Mouse (Mus musculus): ENCODE results near the gene Slc25a54.

The Slc25a54 gene

DNA sequence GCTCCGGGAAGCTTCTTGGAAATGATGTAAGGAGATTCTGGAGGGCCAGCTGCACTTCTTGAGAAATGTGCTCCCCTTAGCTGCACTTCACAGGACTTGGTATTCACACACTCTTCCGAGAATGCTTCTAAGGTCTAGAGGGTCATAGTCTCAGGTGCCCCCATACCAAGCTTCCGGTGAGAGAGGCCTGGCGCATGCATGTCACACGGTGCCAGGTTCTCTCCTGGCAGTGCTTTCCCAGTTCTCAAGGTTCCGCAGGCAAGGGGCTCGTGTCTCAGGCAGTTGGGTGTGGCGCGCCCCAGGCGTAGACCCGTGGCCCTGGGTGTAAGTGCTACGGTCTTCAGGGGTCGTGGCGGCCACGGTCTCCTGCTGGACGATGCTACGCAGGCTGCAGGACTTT lies at the start of gene Slc25a54:
TSS of gene Slc25a54 (plus strand) at position 301 of the 400 bp plus-strand sequence.
- no peak for ATAC-seq (ENCODE audit: insufficient number of reproducible peaks, low FRiP score, low TSS enrichment)

GRCm38 (mm10) chr3:109030817-109031216 lies 49.5 kb upstream of the Slc25a54 start:
- no peak for ATAC-seq (ENCODE audit: insufficient number of reproducible peaks, low FRiP score, low TSS enrichment)

DNA sequence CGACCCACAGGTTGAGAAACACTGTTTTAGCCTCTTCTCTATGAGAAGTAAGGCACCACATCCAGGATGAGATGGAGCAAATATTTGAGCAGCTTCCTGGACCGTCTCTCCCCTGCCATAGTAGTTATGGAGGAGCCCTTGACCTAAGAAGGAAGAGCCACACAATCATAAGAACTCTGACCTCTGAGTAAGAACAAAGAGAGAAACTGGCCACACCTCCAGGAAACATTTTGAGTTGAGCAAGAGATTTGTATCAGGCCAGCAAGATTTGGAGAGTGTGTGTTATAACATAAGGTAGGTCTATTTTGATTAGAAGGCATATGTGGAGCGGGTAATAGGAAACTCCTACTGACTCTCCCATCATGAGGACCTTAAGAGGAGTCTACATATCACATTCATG lies 48.6 kb upstream of the Slc25a54 start:
- ATAC-seq (ENCODE audit: insufficient number of reproducible peaks, low FRiP score, low TSS enrichment), result no peak

- ATAC-seq (ENCODE audit: insufficient number of reproducible peaks, low FRiP score, low TSS enrichment), result no peak
These were observed 48.0 kb upstream of the Slc25a54 start for GRCm38 (mm10) chr3:109032306-109032705.

DNA sequence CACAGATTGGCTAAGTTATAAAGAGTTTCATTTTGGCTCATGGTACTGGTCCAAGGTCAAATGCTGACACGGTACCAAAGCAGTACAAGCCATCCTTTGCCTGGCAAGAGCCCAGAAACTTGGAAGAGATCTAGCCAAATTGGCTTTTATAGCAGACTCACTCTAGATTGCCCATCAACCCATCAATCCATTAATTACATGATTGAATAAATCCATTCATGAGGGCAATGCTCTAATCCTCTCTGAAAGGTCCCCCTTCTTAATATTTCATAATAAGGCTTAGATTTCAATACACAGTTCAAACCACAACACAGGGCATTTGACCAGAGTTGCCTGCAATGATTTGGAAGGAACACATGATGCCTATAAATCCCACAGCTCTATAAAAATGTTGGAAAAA lies 45.9 kb upstream of the Slc25a54 start:
- no peak for ATAC-seq (ENCODE audit: insufficient number of reproducible peaks, low FRiP score, low TSS enrichment)

GRCm38 (mm10) chr3:109040908-109041307 lies 39.4 kb upstream of the Slc25a54 start:
- no peak for ATAC-seq (ENCODE audit: insufficient number of reproducible peaks, low FRiP score, low TSS enrichment)

DNA sequence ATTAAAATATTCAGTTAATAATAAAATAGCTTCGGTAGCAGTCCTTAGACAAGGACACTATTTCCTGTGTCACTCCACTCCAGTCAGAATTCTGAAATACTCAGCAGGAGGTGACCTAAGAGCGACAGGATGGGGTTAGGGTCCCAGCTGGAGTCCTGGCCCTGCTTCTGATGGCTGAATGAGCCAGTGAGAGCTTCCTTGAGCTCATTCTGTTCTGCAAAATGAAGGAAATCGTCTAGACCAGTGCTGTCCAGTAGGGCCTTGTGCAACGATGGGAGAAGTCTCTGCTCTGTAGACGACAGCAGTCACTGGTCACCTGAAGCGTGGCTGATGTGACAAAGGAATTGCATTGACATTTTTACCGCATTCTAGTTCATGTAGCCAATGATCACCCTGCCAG lies 36.9 kb upstream of the Slc25a54 start:
- no peak for ATAC-seq (ENCODE audit: insufficient number of reproducible peaks, low FRiP score, low TSS enrichment)

- no peak for ATAC-seq (ENCODE audit: insufficient number of reproducible peaks, low FRiP score, low TSS enrichment)
These were observed 33.8 kb upstream of the Slc25a54 start for GRCm38 (mm10) chr3:109046428-109046827.

DNA sequence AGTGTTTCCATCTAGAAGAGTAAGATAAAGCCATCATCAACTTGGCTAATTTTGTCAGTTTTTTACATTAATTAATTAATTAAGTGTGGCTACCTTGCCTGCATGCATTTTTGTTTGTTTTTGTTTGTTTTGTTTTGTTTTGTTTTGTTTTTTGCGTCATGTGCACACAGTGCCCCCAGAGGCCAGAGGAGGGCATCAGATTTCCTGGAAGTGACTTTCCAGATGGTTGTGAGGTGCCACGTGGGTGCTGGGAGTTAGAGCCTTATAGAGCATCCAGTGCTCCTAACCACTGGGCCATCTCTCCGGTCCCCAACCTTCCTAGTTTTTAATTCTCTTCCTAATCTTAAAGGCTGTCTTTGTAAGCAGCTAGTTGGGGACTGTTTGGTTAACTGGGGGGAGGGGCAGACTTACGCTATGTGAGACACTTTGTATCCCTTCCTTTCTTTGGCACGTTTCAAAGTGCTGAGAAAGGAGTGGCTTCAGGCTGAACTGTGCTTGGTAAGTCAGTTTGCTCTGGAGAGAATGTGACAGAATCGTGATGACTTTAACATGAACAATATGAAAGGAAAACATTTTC lies 32.5 kb upstream of the Slc25a54 start:
- ATAC-seq (ENCODE audit: insufficient number of reproducible peaks, low FRiP score, low TSS enrichment), result no peak

GRCm38 (mm10) chr3:109051056-109051945 lies 29.0 kb upstream of the Slc25a54 start:
- no peak for ATAC-seq (ENCODE audit: insufficient number of reproducible peaks, low FRiP score, low TSS enrichment)

- no peak for ATAC-seq (ENCODE audit: insufficient number of reproducible peaks, low FRiP score, low TSS enrichment)
These were observed 28.3 kb upstream of the Slc25a54 start for GRCm38 (mm10) chr3:109051946-109052331.

DNA sequence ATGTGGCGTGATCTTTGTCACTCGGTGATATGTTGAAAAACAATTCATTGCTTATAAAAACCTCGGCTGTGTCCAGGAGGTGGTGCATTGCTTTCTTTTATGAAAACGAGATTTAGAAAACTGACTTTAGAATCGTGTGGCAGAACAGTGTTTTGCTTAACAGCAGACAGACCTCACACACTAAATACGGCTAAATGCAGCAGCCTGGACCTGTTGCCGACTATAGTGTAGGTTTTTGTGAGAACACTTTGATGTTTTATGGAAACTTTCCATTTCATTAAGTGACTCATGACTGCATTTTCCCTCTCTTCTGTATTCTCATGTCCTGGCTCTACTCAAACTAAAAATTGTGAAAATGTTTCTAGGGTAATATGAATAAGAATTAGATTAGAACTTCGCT lies 20.4 kb upstream of the Slc25a54 start:
- no peak for ATAC-seq (ENCODE audit: insufficient number of reproducible peaks, low FRiP score, low TSS enrichment)

- no peak for ATAC-seq (ENCODE audit: insufficient number of reproducible peaks, low FRiP score, low TSS enrichment)
These were observed 17.9 kb upstream of the Slc25a54 start for GRCm38 (mm10) chr3:109062391-109062790.

DNA sequence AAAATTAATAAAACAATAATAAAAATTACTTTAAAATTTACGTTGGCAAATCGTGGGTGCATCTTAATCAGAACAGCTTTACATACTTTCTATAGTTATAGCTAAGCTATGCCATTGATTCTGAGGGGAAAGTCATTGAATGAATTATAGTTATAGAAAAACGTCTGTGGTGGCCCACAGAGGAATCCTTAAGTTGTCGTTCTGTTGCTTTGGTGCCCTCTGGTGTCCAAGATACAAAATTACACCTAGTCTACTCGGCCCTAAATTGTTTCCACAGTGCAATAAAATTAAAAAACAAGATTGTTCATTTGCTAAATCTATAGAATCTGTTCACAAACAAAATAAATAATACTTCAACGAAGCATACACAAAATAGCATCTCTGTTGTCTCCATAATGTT lies 17.3 kb upstream of the Slc25a54 start:
- ATAC-seq (ENCODE audit: insufficient number of reproducible peaks, low FRiP score, low TSS enrichment), result peak; percentile 52; the same call in 1 of the 2 replicates

DNA sequence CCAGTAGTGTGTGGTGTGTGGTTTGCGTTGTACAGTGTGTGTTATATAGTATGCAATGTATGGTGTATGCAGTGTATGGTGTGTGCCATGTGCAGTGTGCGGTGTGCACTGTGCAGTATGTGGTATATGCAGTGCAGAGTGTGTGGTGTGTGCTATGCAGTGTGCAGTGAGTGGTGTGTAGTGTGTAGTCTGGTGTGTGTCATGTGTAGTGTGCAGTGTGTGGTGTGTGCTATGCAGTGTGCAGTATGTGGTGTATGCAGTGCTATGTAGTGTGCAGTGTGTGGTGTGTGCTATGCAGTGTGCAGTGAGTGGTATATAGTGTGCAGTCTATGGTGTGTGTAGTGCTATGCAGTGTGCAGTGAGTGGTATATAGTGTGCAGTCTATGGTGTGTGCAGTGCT lies 4.1 kb downstream of the Slc25a54 start:
- ATAC-seq (ENCODE audit: insufficient number of reproducible peaks, low FRiP score, low TSS enrichment), result no peak

GRCm38 (mm10) chr3:109088460-109088859 lies 8.2 kb downstream of the Slc25a54 start:
- no peak for ATAC-seq (ENCODE audit: insufficient number of reproducible peaks, low FRiP score, low TSS enrichment)

GRCm38 (mm10) chr3:109104702-109105101 lies 24.4 kb downstream of the Slc25a54 start:
- ATAC-seq (ENCODE audit: insufficient number of reproducible peaks, low FRiP score, low TSS enrichment), result no peak

DNA sequence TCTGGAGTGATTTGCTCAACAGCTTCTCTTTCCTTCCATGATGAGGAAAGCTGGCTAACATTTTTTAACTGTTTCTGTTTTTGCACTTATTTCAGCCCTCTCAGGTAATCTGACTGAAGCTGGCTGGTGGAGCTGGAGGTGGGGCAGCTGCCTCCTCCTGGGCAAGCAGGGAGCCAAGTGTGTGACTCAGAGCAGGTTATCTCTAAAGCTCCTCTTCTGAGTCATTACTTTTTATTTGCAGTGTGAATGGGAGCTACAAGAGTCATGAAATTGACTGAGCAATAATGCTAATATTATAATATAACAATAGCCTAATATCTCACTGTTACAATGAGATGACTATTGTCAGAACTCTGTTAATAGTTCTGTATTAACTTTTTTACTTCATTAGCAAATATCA lies 36.9 kb downstream of the Slc25a54 start:
- no peak for ATAC-seq (ENCODE audit: insufficient number of reproducible peaks, low FRiP score, low TSS enrichment)

DNA sequence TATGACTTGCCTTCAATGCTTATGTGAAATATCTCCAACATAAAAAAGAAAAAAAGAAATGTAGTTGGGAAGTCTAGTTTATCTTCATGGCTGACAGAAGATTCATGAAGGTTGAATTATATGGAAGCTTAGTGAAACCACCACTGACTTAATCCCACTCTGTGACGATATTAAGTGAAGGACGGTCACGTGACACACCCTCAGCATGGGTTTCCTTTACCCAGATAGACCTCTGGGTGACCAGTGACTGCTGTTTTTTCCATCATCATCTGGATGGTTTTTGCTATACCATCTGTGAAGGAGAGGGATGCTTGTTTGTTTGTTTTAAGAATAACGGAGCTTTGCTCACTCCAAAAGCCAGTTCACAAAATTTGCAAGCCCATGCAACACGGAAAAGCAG lies 39.3 kb downstream of the Slc25a54 start:
- ATAC-seq (ENCODE audit: insufficient number of reproducible peaks, low FRiP score, low TSS enrichment), result no peak

- no peak for ATAC-seq (ENCODE audit: insufficient number of reproducible peaks, low FRiP score, low TSS enrichment)
These were observed 39.7 kb downstream of the Slc25a54 start for GRCm38 (mm10) chr3:109119973-109120372.

DNA sequence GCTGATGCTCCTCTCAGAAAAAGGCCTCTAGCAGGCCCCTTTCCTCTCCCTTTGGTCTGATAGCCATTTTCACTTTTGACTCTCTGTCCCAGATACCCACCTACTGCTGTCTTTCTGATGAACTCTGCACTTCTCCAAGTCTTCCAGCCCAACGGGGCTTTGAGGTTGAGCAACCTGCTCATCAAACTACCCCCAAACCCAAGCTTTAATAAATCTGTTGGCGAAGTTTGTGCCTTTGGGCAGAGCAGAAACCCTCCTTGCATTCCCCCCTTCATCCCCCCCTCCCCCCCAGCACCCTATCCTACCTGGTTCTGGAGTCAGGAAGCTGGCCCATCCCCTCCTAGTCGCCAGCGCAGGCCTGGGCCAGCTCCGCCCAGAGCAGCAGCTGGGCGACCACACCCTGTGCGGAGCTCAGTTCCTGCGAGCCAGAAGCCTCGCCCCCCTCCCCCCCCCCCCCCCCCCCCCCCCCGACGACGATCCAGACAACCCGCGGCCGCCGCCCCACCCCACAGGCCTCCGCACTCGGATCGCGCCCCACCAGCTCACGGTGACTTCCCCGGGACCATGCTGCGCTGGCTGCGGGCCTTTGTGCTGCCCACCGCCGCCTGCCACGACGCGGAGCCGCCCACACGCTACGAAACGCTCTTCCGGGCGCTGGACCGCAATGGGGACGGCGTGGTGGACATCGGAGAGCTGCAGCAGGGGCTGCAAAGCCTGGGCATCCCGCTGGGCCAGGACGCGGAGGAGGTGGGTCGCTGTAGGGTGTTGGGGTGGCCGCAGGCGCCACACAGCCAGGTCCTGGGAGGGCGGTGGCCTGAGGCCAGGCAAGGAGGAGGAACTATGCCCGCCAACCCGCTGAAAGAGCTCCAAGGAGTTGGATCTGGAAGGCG lies 42.6 kb downstream of the Slc25a54 start, which contains the start of gene Slc25a24:
TSS of gene Slc25a24 (plus strand) at position 509 of the 890 bp plus-strand sequence.
- ATAC-seq (ENCODE audit: insufficient number of reproducible peaks, low FRiP score, low TSS enrichment), result peak; percentile 54
